Mouse (Mus musculus) G1E (cell line): ENCODE results near the gene Tbx6. TPM values are rescaled to one million over a fixed set of nuclear protein-coding genes. Genes with fewer than 3 reads are reported as not detected.

Source experiments
- ATAC-seq: 2 replicates; pipeline ENCODE4 v1.8.0; 2016; ENCODE audit warnings: mild to moderate bottlenecking; ENCODE audit not compliant: insufficient number of reproducible peaks, poor library complexity, low FRiP score, severe bottlenecking; ENCODE audit errors: extremely low read depth
- DNase-seq: peaks from one replicate; pipeline ENCODE4 v3.0.0; 2012; ENCODE audit warnings: low spot score
- H3K27me3 ChIP-seq: 2 replicates; pipeline ENCODE4 v1.6.1; 2012; ENCODE audit warnings: mild to moderate bottlenecking, low read length, inconsistent platforms; ENCODE audit not compliant: insufficient read depth
- H3K36me3 ChIP-seq: replicated peaks from 2 replicates; pipeline ENCODE3; 2012; ENCODE audit warnings: mild to moderate bottlenecking, inconsistent platforms
- H3K4me1 ChIP-seq: 2 replicates; pipeline ENCODE4 v1.6.1; 2012; ENCODE audit warnings: low read depth, low read length, inconsistent platforms, mixed read lengths; ENCODE audit not compliant: insufficient read depth
- H3K4me3 ChIP-seq: 2 replicates; pipeline ENCODE4 v1.5.1; 2012; ENCODE audit warnings: low read depth, mild to moderate bottlenecking, inconsistent platforms, low read length, moderate library complexity, mixed read lengths
- H3K9me3 ChIP-seq: replicated peaks from 2 replicates; pipeline ENCODE4 v1.6.1; 2012; ENCODE audit warnings: inconsistent platforms
- CTCF ChIP-seq: IDR thresholded peaks from 2 replicates; pipeline ENCODE4 v1.5.1; 2012; ENCODE audit warnings: low read depth, low read length, inconsistent platforms, mixed read lengths
- GATA1 ChIP-seq: IDR thresholded peaks from 2 replicates; pipeline ENCODE4 v1.6.1; 2012; ENCODE audit warnings: borderline replicate concordance, low read length, inconsistent platforms, mixed read lengths
- GATA2 ChIP-seq: IDR thresholded peaks from 2 replicates; pipeline ENCODE4 v1.6.1; 2012; ENCODE audit warnings: low read depth, low read length, inconsistent platforms, borderline replicate concordance
- POLR2AphosphoS5 ChIP-seq: IDR thresholded peaks from 2 replicates; pipeline ENCODE4 v1.6.1; 2012; ENCODE audit warnings: low read depth, low read length, inconsistent platforms; ENCODE audit not compliant: insufficient replicate concordance
- TAL1 ChIP-seq: conservative IDR thresholded peaks from 2 replicates; pipeline ENCODE4 v1.6.1; 2012; ENCODE audit warnings: low read depth, low read length, inconsistent platforms, mixed read lengths
- polyA plus RNA-seq: library from polyadenylated mRNA; stranded (reverse); fragments of >175 nt; gene quantifications from 2 replicates; pipeline ENCODE4 v1.2.3, GENCODE M21; 2012
- total RNA-seq, 2 experiments: library from RNA; stranded (forward) in 1 of 2; stranded (reverse) in 1 of 2; fragments of 200-1000 nt in 1 of 2; fragments of >200 nt in 1 of 2; fragmentation: Nextera tagmentation in 1 of 2; gene quantifications; 2 replicates each; pipeline ENCODE4 v1.2.3; 2014 to 2017

Gene Tbx6
- total and polyA plus RNA-seq, 3 experiments, result 0.11 to 8.4 (median 1.1) TPM

GRCm38 (mm10) chr7:126759050-126759671, 22.1 kb upstream of the Tbx6 start, which contains the start of gene Mapk3:
Gene Mapk3, plus strand, starts transcription at chr7:126759601.
- ATAC-seq, result peak; percentile 74; the same call in 1 of the 2 replicates
- no peak for TF ChIP-seq TAL1
- no peak for TF ChIP-seq POLR2AphosphoS5
- peak; percentile 41; the same call in 1 of the 2 replicates for TF ChIP-seq CTCF
- H3K4me3 ChIP-seq, result peak within 1 kb of the TSS; percentile 97
- peak; percentile 89 for DNase-seq
- 0 out of 2 replicates have a peak, but pooled peaks cover 2% of the 10 kb centered on the region for H3K27me3 ChIP-seq
- H3K4me1 ChIP-seq, result peaks cover 50% of the 10 kb centered on the region
- peaks cover 34% of the 10 kb centered on the region for H3K36me3 ChIP-seq
- no peaks in the 10 kb centered on the region for H3K9me3 ChIP-seq

- DNase-seq (no peak), ATAC-seq (no peak)
- H3K4me3 ChIP-seq, result peak overlapping the region; percentile 97
- H3K36me3 ChIP-seq, result peaks cover 41% of the 10 kb centered on the region
- TF ChIP-seq GATA1 (no peak), POLR2AphosphoS5 (no peak)
- no peaks in the 10 kb centered on the region for H3K9me3 ChIP-seq
- H3K27me3 ChIP-seq, result 0 out of 2 replicates have a peak, but pooled peaks cover 2% of the 10 kb centered on the region
- peaks cover 45% of the 10 kb centered on the region for H3K4me1 ChIP-seq
Observed at GRCm38 (mm10) chr7:126759672-126760390, 21.5 kb upstream of the Tbx6 start.

DNA sequence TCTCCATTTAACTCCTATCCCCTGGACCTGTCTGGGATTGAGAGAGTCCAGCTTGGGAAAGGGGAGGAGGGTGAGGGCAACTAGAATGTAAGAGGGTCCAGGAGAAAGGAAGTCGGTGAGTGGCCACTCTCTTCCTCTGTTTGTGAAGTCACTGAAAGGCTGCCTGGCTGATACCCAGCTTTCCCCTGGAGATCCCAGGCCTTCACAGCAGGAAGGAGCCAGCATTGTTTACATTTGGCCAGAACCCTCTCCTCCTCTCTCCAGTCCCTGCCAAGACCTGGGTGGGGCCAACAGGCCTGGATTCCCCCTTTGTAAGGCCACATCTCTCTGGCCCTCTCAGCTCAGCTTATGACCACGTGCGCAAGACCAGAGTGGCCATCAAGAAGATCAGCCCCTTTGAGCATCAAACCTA, 20.9 kb upstream of the Tbx6 start:
- no peak for ATAC-seq
- Histone ChIP-seq H3K36me3 (peaks cover 46% of the 10 kb centered on the region), H3K9me3 (no peaks in the 10 kb centered on the region), H3K4me3 (peak overlapping the region; percentile 97; the same call in 1 of the 2 replicates), H3K4me1 (peaks cover 40% of the 10 kb centered on the region), H3K27me3 (0 out of 2 replicates have a peak, but pooled peaks cover 2% of the 10 kb centered on the region)
- no peak for TF ChIP-seq GATA2
- TF ChIP-seq CTCF, result no peak
- no peak for TF ChIP-seq GATA1
- no peak for TF ChIP-seq POLR2AphosphoS5
- TF ChIP-seq TAL1, result no peak
- DNase-seq, result no peak

DNA sequence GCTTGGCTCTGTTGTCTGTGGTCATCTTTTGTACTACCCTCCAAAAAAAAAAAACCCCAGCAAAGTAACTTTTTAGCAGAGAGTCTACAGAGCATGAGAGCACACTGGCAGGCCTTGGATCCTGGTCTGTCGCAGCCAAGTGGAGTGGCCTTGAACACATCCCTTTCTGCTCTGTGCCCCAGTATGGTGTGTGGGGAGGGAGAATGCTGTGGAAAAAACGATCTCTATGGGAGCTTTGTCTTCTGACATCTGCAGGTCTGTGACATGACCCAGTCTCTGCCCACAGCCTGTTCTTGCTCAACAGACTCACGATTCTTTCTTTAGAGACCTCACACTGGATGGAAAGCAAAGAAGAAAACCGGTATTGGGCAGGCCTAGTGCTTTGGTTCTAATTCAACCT, 20.3 kb upstream of the Tbx6 start:
- Histone ChIP-seq H3K36me3 (peaks cover 51% of the 10 kb centered on the region), H3K4me3 (no peak overlapping the region), H3K9me3 (no peaks in the 10 kb centered on the region), H3K27me3 (0 out of 2 replicates have a peak, but pooled peaks cover 2% of the 10 kb centered on the region), H3K4me1 (peaks cover 43% of the 10 kb centered on the region)
- DNase-seq (no peak), ATAC-seq (no peak)
- TF ChIP-seq CTCF (no peak), TAL1 (no peak), GATA2 (no peak), GATA1 (no peak), POLR2AphosphoS5 (no peak)

GRCm38 (mm10) chr7:126761529-126762067, 19.7 kb upstream of the Tbx6 start:
- Histone ChIP-seq H3K27me3 (0 out of 2 replicates have a peak, but pooled peaks cover 1% of the 10 kb centered on the region), H3K4me1 (peaks cover 49% of the 10 kb centered on the region), H3K36me3 (peaks cover 57% of the 10 kb centered on the region), H3K4me3 (no peak overlapping the region), H3K9me3 (no peaks in the 10 kb centered on the region; the same call in 1 of the 2 replicates)
- no peak for TF ChIP-seq GATA2
- DNase-seq (no peak), ATAC-seq (no peak)

DNA sequence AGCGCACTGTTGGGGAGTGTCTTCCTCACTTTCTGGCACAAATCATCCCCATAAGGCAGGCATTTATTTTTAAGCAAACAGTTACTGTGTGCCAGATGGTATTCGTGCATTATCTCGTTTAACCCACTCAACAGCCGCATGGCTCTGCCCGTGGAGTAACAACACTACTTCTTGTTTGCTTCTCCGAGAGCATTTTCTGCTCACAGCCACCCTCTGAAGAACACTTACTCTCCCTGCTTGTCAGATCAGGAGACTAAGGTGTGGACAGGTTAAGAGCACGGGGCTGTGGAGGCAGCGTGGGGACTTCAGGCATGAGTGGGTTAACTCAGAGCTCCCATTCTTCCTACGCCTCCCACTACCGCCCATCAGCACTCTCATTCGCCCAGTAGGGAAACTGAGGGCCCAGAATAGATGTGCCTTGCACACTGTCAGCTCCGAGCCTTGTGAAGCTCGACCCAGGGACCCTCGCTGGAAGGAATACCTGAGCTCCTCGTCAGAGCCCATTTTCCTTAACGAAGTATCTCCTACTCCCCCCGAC, 18.7 kb upstream of the Tbx6 start:
- no peak for ATAC-seq
- DNase-seq, result no peak
- peaks cover 58% of the 10 kb centered on the region for H3K36me3 ChIP-seq
- H3K4me1 ChIP-seq, result peaks cover 51% of the 10 kb centered on the region
- TF ChIP-seq TAL1 (no peak), POLR2AphosphoS5 (no peak), CTCF (no peak), GATA2 (no peak), GATA1 (no peak)
- H3K27me3 ChIP-seq, result no peaks in the 10 kb centered on the region
- H3K4me3 ChIP-seq, result no peak overlapping the region
- no peaks in the 10 kb centered on the region; the same call in 1 of the 2 replicates for H3K9me3 ChIP-seq
